Mouse (Mus musculus) intestine, embryonic 16.5 days (tissue): ENCODE results near the gene Hexb. TPM values are rescaled to one million over a fixed set of nuclear protein-coding genes. Genes with fewer than 3 reads are reported as not detected.

Experiments used
- ATAC-seq: fragments of 200-750 bp; cut with Nextera tagmentation; 2 replicates; pipeline ENCODE4 v1.8.0; 2017; ENCODE audit warnings: moderate TSS enrichment, moderate library complexity
- H3K27ac ChIP-seq: fragments of 300-500 bp; sonication (generic); 2 replicates; pipeline ENCODE4 v1.5.1; 2014; ENCODE audit warnings: mild to moderate bottlenecking, low read length
- H3K27me3 ChIP-seq: fragments of 300-500 bp; sonication (generic); replicated peaks from 2 replicates; pipeline ENCODE4 v1.6.1; 2014; ENCODE audit warnings: low read length, control low read depth, mixed read lengths; ENCODE audit not compliant: control insufficient read depth, insufficient read depth
- H3K36me3 ChIP-seq: fragments of 300-500 bp; sonication (generic); 2 replicates; pipeline ENCODE4 v1.6.1; 2014; ENCODE audit warnings: low read length, control low read depth; ENCODE audit not compliant: control insufficient read depth, insufficient read depth
- H3K4me1 ChIP-seq: fragments of 300-500 bp; sonication (generic); 2 replicates; pipeline ENCODE4 v1.6.1; 2014; ENCODE audit warnings: low read length, control low read depth, mixed read lengths; ENCODE audit not compliant: control insufficient read depth, insufficient read depth
- H3K4me2 ChIP-seq: fragments of 300-500 bp; sonication (generic); 2 replicates; pipeline ENCODE4 v1.6.1; 2014; ENCODE audit warnings: low read depth, low read length, control low read depth
- H3K4me3 ChIP-seq: fragments of 300-500 bp; sonication (generic); 2 replicates; pipeline ENCODE4 v1.5.1; 2014; ENCODE audit warnings: mild to moderate bottlenecking, low read length
- H3K9ac ChIP-seq: fragments of 300-500 bp; sonication (generic); 2 replicates; pipeline ENCODE4 v1.6.1; 2014; ENCODE audit warnings: low read depth, low read length
- H3K9me3 ChIP-seq: fragments of 300-500 bp; sonication (generic); 2 replicates; pipeline ENCODE4 v1.6.1; 2016; ENCODE audit warnings: low read length, control low read depth; ENCODE audit not compliant: control insufficient read depth
- WGBS: fragments of 180-500 bp; shearing (Covaris S2); extraction: QIAGEN DNeasy Blood & Tissue Kit; methylation state at CpG from one replicate; pipeline ENCODE4 v1.1.7; 2014; 5-methylcytosine and 5-hydroxymethylcytosine counted together
- polyA plus RNA-seq: library from polyadenylated mRNA; unstranded; fragments of >200 nt; fragmentation: Nextera tagmentation; extraction: Ambion mirVana; gene quantifications from 2 replicates; pipeline ENCODE4 v1.2.1, GENCODE M21; 2015

Gene Hexb
- polyA plus RNA-seq, 1 experiment from 2014 or later, result 142 TPM

DNA sequence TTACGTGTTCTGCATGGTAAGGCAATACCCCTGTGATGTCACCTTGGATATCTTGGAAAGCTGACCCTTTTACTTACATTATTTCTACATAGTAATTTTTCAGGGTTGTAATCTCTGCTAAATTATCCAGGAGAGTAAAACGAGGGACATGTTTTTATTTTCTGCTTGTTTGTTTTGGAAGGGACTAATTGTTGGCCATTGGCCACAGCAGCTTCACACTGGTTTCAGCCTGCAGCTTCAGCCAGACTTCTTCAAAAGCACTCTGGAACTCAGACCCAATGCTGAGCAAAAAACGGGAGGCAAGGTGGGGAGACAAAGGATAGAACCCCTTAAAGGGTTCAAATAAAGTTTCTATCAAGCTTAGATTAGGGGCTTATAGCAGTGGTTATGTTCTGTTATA is 31.9 kb upstream of the Hexb start:
- Histone ChIP-seq H3K4me3 (no peak overlapping the region), H3K4me2 (no peak overlapping the region), H3K27ac (no peak overlapping the region), H3K27me3 (no peaks in the 10 kb centered on the region), H3K36me3 (no peaks in the 10 kb centered on the region; the same call in 1 of the 2 replicates), H3K9me3 (0 out of 2 replicates have a peak, but pooled peaks cover 3% of the 10 kb centered on the region), H3K9ac (no peak overlapping the region), H3K4me1 (no peaks in the 10 kb centered on the region)
- no peak for ATAC-seq
- 72% methylated on average over 3 of the region's 3 CpGs for WGBS

DNA sequence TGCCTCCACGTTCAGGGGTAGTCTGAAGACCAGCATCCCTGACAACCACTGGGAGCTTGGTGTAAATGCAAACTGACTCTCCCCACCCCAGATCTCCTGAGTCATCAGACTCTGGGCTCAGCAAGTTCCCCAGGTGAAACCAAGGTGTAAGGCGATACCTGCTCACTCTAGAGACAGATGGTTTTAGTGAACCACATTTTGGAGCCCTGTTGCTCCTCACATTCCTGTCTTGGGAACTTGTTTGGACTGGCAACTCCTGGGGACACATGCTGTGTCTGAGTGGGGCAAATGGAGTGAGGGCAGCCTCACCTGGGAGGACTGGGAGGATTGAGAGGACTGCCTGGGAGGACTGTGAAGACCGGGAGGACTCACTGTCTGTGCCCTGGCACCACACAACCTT is 29.6 kb upstream of the Hexb start:
- no peaks in the 10 kb centered on the region for H3K27me3 ChIP-seq
- 93% methylated on average over 3 of the region's 3 CpGs for WGBS
- no peak overlapping the region for H3K4me2 ChIP-seq
- no peak overlapping the region for H3K9ac ChIP-seq
- no peaks in the 10 kb centered on the region for H3K4me1 ChIP-seq
- H3K36me3 ChIP-seq, result no peaks in the 10 kb centered on the region; the same call in 1 of the 2 replicates
- H3K9me3 ChIP-seq, result 0 out of 2 replicates have a peak, but pooled peaks cover 3% of the 10 kb centered on the region
- ATAC-seq, result no peak
- H3K4me3 ChIP-seq, result no peak overlapping the region
- H3K27ac ChIP-seq, result no peak overlapping the region

DNA sequence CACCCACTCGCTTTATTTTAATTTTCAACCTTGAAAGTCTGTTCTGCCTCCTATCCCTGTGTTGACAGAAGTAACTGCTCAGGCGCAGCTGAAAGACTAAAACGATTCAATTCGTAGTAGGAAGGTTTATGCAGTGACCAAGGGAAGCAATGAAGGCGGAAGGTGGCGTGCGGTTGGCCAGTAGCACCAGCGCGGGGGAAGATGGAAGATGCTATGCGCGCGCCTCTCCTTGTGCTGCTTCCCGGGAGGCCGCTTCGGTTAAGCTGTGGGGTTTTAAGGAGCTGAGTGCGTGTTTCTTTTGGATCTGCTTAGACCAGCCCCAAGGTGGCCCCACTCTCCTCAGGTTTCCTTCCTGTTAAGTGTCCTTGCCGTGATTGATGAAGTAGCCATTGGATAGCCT is 27.0 kb upstream of the Hexb start:
- Histone ChIP-seq H3K27ac (no peak overlapping the region), H3K4me1 (no peaks in the 10 kb centered on the region), H3K4me3 (no peak overlapping the region), H3K9me3 (0 out of 2 replicates have a peak, but pooled peaks cover 3% of the 10 kb centered on the region), H3K4me2 (no peak overlapping the region), H3K27me3 (no peaks in the 10 kb centered on the region), H3K9ac (no peak overlapping the region), H3K36me3 (no peaks in the 10 kb centered on the region)
- ATAC-seq, result no peak
- WGBS, result 58% methylated on average over 17 of the region's 17 CpGs

DNA sequence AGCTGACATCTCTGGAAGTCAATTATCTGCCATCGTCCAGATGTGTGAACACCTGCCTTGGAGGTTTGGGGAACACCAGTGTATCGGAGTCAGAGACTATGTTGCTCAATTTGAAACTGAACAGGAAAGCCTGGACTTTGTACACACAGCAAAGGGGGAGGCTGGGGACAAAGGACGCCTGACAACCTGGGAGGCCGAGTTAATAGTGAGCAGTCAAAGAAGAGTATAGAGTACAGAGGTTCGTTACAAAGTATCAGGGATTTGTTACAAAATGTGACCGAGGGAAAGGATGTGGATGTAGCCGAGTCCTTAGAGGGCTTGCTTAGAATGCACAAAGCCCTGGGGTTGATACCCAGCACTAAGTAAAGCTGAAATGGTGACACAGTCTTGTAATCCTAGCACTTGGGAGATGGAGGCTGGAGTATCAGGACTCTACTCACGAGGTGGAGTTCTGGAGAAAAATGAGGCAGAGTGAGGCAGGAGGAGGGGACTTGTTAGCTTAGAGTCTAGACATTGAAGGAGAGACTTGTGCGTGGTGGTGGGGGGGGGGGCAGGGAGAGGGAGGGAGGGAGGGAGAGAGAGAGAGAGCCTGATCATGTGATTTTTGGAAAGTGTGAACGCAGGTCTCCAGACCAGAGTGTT is 26.3 kb upstream of the Hexb start:
- peak; percentile 95 for ATAC-seq
- H3K9me3 ChIP-seq, result 0 out of 2 replicates have a peak, but pooled peaks cover 3% of the 10 kb centered on the region
- no peaks in the 10 kb centered on the region for H3K36me3 ChIP-seq
- H3K4me2 ChIP-seq, result no peak overlapping the region
- no peak overlapping the region for H3K9ac ChIP-seq
- H3K27me3 ChIP-seq, result no peaks in the 10 kb centered on the region
- no peak overlapping the region; the same call in 1 of the 2 replicates for H3K27ac ChIP-seq
- 52% methylated on average over 10 of the region's 10 CpGs for WGBS
- no peaks in the 10 kb centered on the region for H3K4me1 ChIP-seq
- H3K4me3 ChIP-seq, result no peak overlapping the region

DNA sequence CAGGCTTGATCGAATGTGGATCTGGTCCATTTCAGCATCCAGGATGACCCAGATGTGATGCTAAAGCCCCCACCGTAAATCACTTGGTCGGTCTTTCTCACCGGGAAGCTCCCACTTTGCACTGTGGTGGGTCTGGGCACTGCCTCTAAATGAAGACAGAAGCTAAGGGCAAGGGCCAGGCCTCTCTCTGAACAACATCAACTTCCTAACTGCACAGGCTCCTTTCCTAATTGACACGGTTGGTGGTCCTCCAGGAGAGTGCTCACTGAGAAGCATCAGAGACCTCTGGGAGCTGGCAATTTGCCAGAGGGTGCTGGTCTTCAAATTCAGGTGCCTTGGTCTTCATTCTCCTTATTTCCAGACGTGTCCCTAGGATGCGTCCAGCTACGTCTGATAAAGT is 25.7 kb upstream of the Hexb start:
- 65% methylated on average over 8 of the region's 8 CpGs for WGBS
- Histone ChIP-seq H3K4me1 (no peaks in the 10 kb centered on the region), H3K27me3 (no peaks in the 10 kb centered on the region), H3K4me2 (no peak overlapping the region), H3K36me3 (no peaks in the 10 kb centered on the region), H3K27ac (no peak overlapping the region), H3K9ac (no peak overlapping the region), H3K9me3 (0 out of 2 replicates have a peak, but pooled peaks cover 3% of the 10 kb centered on the region), H3K4me3 (no peak overlapping the region)
- ATAC-seq, result 0 out of 2 replicates have a peak, but pooled peaks have one; percentile 8

DNA sequence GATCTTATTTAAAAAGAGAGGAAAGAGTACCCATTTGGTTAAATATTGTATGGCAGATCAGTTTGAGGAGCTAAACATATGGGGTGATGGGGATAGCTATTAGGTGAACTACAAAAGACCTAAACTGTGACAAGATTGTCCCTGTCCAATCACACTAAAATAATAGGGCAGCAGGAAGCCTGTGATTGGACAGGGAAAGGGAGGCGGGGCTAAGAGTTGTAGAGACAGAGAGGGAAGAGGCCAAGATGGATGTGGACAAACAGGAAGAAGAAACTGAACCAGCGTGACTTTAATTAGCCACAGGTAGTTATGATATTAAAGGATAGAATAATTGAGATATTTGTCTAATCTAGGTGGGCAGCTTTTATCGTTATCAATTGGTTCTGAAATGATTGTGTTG is 21.9 kb upstream of the Hexb start:
- no peak overlapping the region for H3K27ac ChIP-seq
- ATAC-seq, result no peak
- H3K4me1 ChIP-seq, result no peaks in the 10 kb centered on the region
- no peaks in the 10 kb centered on the region for H3K9me3 ChIP-seq
- H3K4me2 ChIP-seq, result no peak overlapping the region
- no peak overlapping the region for H3K9ac ChIP-seq
- 90% methylated on average over 3 of the region's 3 CpGs for WGBS
- H3K4me3 ChIP-seq, result no peak overlapping the region
- no peaks in the 10 kb centered on the region for H3K36me3 ChIP-seq
- no peaks in the 10 kb centered on the region for H3K27me3 ChIP-seq

DNA sequence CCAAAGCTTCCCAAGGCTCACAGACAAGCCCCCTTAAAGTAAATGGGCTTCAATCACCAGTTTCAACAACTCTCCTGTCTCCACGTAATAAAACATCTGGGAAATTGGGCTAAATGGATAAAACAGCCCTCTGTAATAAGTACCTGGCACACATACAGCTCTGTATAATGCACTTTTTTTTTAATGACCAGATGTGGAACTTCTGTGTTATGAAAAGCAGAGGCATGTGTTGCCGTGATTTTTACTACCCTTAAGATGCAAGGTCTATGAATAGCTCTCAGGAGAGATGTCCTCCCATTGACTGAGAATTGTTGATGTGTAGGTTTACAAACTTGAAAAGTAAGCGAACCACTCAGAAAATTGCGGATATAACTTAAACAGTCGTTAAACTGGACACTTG is 18.0 kb upstream of the Hexb start:
- ATAC-seq, result no peak

DNA sequence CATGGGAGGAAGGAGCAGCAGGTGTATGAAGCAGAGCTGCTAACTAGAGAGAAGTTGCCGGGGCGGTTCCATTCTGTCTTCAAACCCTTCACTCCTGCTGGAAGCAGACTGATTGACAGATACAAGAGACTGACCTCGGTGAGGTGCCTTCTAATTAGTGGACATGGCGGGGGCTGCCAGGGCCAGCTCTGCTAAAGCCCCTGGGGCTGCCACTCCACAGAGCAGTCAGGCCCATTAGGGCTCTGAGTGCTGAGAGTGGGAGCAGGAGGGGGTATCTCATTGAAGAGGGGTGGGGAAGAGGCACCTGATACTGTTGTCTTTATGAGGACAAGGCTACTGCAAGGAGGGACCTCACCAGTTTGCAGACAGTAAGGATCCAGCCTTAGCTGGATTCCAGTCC is 17.4 kb upstream of the Hexb start:
- no peaks in the 10 kb centered on the region for H3K27me3 ChIP-seq
- no peaks in the 10 kb centered on the region for H3K36me3 ChIP-seq
- no peak overlapping the region for H3K4me3 ChIP-seq
- no peak for ATAC-seq
- no peak overlapping the region for H3K9ac ChIP-seq
- no peaks in the 10 kb centered on the region for H3K4me1 ChIP-seq
- no peak overlapping the region for H3K4me2 ChIP-seq
- no peaks in the 10 kb centered on the region for H3K9me3 ChIP-seq
- H3K27ac ChIP-seq, result no peak overlapping the region
- 62% methylated on average over 4 of the region's 4 CpGs for WGBS

More for the DNA sequence above, 18.0 kb upstream of the Hexb start:
- H3K27me3 ChIP-seq, result no peaks in the 10 kb centered on the region
- H3K36me3 ChIP-seq, result no peaks in the 10 kb centered on the region
- H3K4me1 ChIP-seq, result no peaks in the 10 kb centered on the region
- H3K27ac ChIP-seq, result no peak overlapping the region
- no peak overlapping the region for H3K9ac ChIP-seq
- H3K9me3 ChIP-seq, result no peaks in the 10 kb centered on the region
- no peak overlapping the region for H3K4me3 ChIP-seq
- WGBS, result 50% methylated on average over 5 of the region's 5 CpGs
- H3K4me2 ChIP-seq, result no peak overlapping the region

DNA sequence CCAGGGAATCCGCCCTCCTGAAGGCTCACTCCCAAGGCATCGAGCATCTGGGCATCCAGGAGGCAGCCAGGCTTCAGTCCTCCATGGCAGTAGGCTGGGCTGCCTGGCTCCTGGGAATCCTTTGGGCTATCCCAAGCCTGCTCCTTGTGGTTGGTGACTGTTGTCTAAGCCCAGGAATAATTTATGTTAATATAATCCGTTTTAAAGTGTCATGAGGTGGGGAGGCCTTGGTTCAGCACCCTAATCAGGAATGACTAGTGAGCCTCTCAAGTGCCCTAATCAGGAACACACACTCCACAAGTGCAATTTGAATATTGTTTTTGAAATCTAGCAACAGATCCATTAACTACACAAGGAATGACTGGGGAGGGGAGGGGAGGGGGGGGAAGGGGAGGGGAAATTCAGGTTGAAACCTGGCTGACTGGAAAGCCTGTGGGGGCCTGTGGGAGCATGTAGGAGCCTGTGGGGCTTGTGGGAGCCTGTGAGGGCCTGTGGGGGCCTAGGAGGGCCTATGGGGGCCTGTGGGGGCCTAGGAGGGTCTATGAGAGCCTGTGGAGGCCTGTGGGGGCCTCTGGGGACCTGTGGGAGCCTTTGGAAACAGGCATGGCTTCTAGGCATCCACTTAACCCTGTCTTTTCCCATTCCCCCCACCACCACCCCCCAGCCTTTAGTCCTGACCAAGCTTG is 16.6 kb upstream of the Hexb start:
- no peak overlapping the region for H3K4me2 ChIP-seq
- H3K9ac ChIP-seq, result no peak overlapping the region
- no peaks in the 10 kb centered on the region for H3K4me1 ChIP-seq
- H3K27me3 ChIP-seq, result no peaks in the 10 kb centered on the region
- 63% methylated on average over 3 of the region's 3 CpGs for WGBS
- H3K4me3 ChIP-seq, result no peak overlapping the region
- H3K27ac ChIP-seq, result no peak overlapping the region
- H3K9me3 ChIP-seq, result no peaks in the 10 kb centered on the region
- no peak for ATAC-seq
- H3K36me3 ChIP-seq, result no peaks in the 10 kb centered on the region
